Mouse (Mus musculus) olfactory bulb, adult 2 months (tissue): ENCODE measurements around the gene Aldh3b1.

ENCODE experiments used
- CTCF ChIP-seq: fragments of 200-500 bp; IDR thresholded peaks from 2 replicates; pipeline ENCODE4 v1.5.1; 2012; ENCODE audit warnings: low read depth, mild to moderate bottlenecking, low read length, moderate library complexity; ENCODE audit not compliant: insufficient read depth
- POLR2A ChIP-seq: fragments of 200-500 bp; IDR thresholded peaks from 2 replicates; pipeline ENCODE4 v1.6.1; 2012; ENCODE audit warnings: mild to moderate bottlenecking, low read depth, low read length, moderate library complexity; ENCODE audit not compliant: insufficient read depth

DNA sequence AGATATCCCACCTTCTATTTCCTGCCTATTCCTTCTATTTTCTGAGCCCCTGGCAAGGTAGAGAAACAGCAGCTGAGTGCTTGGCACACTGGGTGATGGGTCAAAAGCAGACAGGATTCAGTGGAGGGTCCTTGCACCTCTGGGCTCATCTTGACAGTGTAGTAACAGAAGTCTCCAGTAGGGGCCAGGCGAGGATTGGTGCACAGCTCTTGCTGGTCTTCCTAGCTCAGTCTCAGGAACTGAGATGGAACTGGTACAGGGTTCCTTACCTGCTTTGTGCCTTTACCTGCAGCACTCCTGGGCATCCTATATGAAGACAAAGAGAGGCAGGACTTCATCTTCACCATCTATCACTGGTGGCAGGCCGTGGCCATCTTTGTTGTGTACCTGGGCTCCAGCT, 17.1 kb upstream of the Aldh3b1 start:
- peak; percentile 36; the same call in 1 of the 2 replicates for TF ChIP-seq CTCF
- TF ChIP-seq POLR2A, result no peak
